Mouse (Mus musculus) cerebellum, adult 9-11 months (tissue): ENCODE results near the gene Nom1.
"Not testable (repeated sequence)": the region's sequence is repeated elsewhere in the genome, so short reads cannot be mapped to it uniquely, and the experiment has no call there.

ENCODE experiments used
- DNase-seq: peaks from one replicate; pipeline ENCODE4 v3.0.0; 2022

The Nom1 gene

GRCm38 (mm10) chr5:29434228-29434871 lies at the start of gene Nom1:
Gene Nom1 (plus strand): TSS chr5:29434664.
- DNase-seq = peak; percentile 88

GRCm38 (mm10) chr5:29387591-29387990 lies 46.9 kb upstream of the Nom1 start:
- DNase-seq = no peak

DNA sequence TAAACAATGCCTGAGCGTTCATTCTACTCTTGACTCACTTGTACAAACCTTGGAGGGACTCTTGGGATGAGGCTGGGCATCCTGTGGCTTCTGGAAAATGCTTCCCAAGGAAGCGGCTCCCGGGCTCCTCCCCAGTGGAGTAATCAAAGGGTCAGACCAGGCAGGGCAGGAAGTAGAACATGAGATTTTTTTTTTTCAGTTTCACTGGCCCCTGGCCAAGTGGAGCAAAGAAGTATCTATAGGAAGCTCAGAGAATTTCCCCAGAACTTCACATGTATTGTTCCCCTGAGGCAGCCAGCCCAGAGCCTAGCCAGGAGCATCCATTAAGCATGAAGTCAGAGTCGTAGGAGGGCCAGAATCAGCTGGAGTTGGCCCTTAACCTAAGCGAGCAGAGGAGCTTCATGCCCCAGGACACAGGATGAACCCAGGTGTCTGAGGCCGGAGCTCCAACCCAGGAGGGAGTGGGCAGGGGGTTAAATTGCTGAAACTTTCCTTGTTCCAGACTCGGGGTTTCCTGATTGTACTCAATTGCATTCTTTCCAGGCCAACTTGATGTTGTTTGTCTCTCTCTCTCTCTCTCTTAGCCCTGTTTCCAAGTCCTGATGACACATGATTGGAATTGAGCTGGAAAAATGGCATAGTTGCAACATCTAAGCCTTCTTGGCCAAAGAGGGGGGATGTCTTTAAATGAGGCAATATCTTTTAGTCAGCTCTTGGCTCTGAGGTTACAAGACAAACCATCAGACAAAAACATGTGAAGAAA lies 46.1 kb upstream of the Nom1 start:
- no peak for DNase-seq

- peak; percentile 56 for DNase-seq
Observed at GRCm38 (mm10) chr5:29388944-29389765, 45.3 kb upstream of the Nom1 start.

GRCm38 (mm10) chr5:29398427-29398826 lies 36.0 kb upstream of the Nom1 start:
- DNase-seq = no peak

DNA sequence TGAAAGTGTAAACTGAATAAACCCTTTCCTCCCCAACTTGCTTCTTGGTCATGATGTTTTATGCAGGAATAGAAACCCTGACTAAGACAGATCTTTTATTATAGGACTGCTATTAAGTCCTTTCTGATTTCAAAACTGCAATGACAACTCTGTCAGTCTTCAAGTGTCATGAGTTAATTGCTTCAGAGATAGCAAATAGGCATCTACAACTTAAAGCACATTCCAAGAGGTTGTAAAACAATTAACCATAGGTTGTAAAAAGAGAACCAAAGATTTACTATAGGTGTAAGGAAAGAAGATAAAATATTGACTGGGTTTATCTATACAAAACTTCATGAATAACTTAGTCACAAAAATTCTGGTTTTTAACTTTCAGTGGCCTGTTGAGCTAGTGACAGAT lies 23.6 kb upstream of the Nom1 start:
- no peak for DNase-seq

DNA sequence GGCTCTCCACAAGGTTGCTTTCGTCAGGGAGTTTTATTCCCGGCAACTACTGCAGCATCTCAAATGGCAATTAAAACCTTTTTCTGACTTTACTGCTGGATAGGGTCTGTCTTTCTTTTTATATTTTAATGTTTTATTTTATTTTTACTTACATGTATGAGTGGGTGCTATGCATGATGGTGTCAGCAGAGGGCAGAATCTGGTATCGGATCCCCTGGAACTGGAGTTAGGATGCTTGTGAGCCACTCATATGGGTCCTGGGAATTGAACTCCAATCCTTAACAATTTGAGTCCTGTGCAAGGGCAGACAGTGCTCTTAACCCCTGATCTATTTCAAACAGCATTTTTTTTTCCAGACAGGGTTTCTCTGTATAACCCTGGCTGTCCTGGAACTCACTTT lies 21.4 kb upstream of the Nom1 start:
- no peak for DNase-seq

GRCm38 (mm10) chr5:29423330-29423729 lies 11.1 kb upstream of the Nom1 start:
- not testable (repeated sequence) for DNase-seq

GRCm38 (mm10) chr5:29434872-29435358 lies 451 bp downstream of the Nom1 start:
- DNase-seq = no peak

GRCm38 (mm10) chr5:29435491-29435890 lies 1.0 kb downstream of the Nom1 start:
- no peak for DNase-seq

DNA sequence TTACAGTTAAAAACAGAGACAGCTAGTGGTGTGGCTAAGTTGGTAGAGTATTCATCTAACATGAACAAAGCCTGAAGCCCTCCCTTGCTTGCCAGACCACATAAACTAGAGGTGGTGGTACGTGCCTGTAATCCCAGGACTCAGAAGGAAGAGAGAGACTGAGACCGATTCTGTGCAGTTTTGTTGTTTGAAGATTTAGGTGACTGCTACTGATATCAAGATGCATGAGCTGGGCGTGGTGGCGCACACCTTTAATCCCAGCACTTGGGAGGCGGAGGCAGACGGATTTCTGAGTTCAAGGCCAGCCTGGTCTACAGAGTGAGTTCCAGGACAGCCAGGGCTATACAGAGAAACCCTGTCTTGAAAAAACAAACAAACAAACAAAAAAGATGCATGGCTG lies 2.3 kb downstream of the Nom1 start:
- DNase-seq = not testable (repeated sequence)

DNA sequence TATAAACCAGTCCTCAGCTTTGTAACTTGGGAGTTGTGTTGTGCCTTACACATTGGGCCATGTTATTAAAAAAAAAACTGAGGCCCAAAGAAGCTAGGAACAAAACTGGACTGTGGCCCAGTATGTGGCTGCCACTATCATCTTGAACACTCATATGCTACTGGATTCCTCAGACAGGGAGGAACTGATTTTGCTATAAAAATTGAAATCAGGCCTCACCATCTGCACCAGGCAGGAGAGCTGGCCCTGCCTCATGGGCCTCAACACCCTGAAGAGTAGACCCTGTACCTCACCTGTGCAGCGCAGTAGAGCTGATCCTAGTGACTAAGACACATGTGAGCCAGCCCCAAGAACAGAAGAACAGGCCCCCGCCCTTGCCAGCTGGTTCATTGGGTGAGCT lies 10.8 kb downstream of the Nom1 start:
- DNase-seq = no peak

DNA sequence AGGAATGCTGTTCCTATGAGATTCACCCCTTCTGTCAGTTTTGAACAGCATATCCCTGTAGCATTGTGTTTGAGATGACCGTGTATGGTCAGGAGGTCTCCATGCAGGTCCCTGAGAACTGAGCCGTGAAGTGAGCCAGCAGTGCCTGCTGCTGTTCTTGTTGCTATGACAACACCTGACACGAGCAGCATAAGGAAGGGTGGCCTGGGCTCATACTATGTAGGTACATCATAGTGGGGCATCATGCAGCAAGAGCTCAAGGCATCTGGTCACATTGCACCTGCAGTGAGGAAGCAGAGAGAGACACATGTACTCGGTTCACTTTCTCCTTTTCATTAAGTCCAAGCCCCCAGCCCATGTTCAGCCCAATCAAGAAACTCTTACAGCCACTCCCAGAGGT lies 17.9 kb downstream of the Nom1 start:
- DNase-seq = no peak

DNA sequence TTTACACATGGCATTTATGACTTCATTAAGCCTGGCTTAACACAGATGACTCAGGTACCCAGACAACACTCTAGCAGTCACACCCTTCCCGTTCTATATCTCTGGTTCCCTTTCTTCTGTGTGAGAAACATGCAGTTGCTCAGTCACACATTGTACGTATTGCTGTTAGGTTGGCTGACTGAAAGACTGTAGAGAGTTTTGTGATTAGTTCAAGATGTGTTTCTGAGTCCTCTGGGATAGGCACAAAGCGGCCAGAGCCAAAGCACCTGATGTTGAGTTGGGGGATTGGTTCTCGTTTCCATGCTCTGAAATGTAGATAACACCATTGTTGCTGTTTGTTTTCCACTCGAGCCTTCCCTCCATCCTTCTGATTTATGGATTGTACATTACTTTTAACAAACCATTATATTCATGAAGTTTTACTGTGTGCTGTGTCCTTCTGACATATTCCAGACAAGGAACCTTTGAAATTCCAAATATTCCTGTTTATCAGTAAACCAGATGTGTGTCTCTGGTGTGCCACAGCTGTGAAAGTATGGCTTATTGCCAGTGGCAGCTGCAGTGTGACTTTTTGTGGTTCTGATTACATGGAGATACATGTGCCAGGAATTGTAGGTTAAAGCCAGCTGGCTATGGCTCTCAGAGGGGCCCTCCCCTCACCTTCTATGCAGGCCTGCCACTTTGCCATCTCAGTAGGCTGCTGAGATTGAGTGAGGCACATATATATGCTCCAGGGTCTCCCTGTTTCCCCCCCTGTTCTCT lies 22.6 kb downstream of the Nom1 start:
- no peak for DNase-seq

DNA sequence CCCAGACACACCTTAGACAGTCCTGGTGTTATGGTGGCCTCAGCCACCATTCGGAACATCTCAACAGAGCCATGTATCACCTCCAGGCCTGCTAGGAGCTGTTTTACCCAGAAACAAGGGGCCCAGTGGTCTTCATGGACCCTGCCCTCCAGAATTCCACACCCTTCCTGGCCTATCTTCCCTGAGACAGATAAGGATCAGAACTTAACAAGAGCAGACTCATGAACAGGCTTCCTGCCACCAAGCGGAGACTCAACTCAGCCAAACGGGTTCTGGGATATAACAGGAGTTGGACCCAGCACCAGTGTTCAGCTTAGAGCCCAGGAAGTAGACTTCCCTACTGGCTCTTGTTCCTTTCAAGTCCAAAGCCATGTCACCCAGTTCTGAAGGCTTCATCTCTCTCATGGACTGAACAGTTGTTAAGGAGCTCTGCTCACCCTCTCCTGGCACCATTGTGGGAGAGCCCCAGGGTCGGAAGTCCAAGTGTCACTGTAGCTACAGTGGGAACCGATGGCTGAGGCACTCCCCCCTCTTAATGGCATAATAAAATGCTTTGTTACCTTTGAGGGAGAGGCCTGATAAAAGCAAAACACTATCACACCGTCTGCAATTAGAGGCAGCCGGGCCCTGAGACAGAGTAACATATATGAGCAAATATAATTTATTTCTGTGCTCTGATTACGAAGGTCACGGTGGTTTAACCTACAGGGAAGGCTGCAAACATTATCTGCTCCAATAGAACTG lies 28.7 kb downstream of the Nom1 start:
- DNase-seq = no peak

GRCm38 (mm10) chr5:29467489-29468350 lies 33.3 kb downstream of the Nom1 start:
- no peak for DNase-seq

- DNase-seq = no peak
Observed at GRCm38 (mm10) chr5:29468351-29469065, 34.0 kb downstream of the Nom1 start.

DNA sequence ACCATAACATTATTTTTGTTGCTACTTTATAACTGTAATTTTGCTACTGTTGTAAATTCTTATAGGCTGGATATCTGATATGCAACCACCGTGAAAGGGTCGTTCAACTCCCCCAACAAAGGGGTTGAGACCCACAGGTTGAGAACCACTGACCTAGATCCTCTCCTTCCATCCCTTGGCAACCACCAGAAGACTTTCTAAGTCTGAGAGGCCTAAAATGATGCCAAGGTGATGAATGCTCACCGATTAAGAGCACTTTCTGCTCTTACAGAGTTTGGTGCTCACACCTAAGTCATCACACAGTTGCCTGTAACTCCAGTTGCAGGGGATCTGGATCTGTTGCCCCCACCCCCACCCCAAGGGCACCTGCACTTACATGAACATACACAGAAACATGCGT lies 35.0 kb downstream of the Nom1 start:
- no peak for DNase-seq

DNA sequence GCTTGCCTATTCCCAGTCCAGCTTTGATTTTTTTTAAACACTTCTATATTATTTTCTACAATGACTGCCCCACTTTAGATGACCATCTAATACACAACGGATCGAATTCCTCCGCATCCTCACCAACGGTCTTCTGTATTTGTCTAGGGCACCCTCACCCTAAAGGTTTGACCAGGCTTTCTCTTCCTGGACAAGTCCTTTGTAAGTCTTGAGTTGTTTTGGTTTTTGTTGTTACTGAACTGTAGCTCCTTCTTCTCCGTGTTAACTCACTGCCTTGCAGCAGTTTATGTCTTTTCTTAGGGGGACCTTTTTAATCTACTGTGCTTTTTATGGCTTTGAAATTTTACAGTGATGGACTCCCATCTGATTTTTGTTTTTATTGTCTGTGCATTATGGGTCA lies 35.8 kb downstream of the Nom1 start:
- DNase-seq = no peak

GRCm38 (mm10) chr5:29470851-29471394 lies 36.5 kb downstream of the Nom1 start:
- DNase-seq = no peak
